ENCODE assay signal across 8 mouse cellular contexts in genomic region chr8:3500235-3501090, GRCm38 (mm10). TPM values are rescaled to one million over a fixed set of nuclear protein-coding genes. Genes with fewer than 3 reads are reported as not detected.
DNase-seq lines count a peak whose midpoint lies in the region; ATAC-seq lines count a peak whose summit lies in the region.

Gene Mcoln1, plus strand, starts transcription at chr8:3500457.

- peaks cover 7% of the 10 kb centered on the region for H3K9me3 ChIP-seq in hindbrain, embryonic 12.5 days (replicated peaks)

- H3K4me3 ChIP-seq in hindbrain, embryonic 12.5 days = peak within 1 kb of the TSS; percentile 79

- peak within 1 kb of the TSS; percentile 86 for H3K9ac ChIP-seq in hindbrain, embryonic 12.5 days

- peak within 1 kb of the TSS; percentile 71 for H3K4me2 ChIP-seq in hindbrain, embryonic 12.5 days (replicated peaks)

- H3K27me3 ChIP-seq in hindbrain, embryonic 12.5 days = no peaks in the 10 kb centered on the region

- peak; percentile 98 for DNase-seq in Muller cell, postnatal 12 days (ENCODE audit: inconsistent ontology term)
- peak; percentile 99 for DNase-seq in cerebellum, adult 9-11 months
- DNase-seq in frontal cortex, postnatal 10 days (ENCODE audit: low spot score in 2 of 2) = peak; percentile 97 to 98
- peak; percentile 98 for DNase-seq in layer of hippocampus, postnatal 14 days (ENCODE audit: low spot score in 2 of 2)
- DNase-seq in lung, postnatal 14 days = peak; percentile 98
- peak; percentile 95 for DNase-seq in retina, adult 2 months (ENCODE audit: low read depth, low spot score)
- DNase-seq in thymus, postnatal 36 days = peak; percentile 97 to 98

- under 1% methylated on average over 64 of the region's 70 CpGs for WGBS in hindbrain, embryonic 12.5 days

- H3K36me3 ChIP-seq in hindbrain, embryonic 12.5 days = peaks cover 27% of the 10 kb centered on the region

- H3K27ac ChIP-seq in hindbrain, embryonic 12.5 days = peak within 1 kb of the TSS; percentile 87

- peaks cover 24% of the 10 kb centered on the region for H3K4me1 ChIP-seq in hindbrain, embryonic 12.5 days

- ATAC-seq in hindbrain, embryonic 12.5 days (ENCODE audit: low FRiP score) = peak; percentile 93

RNA-seq across cellular contexts. Expression of gene Mcoln1, which starts in this region (rescaled TPM):
- polyA plus RNA-seq in hindbrain, embryonic 12.5 days (2016; fragmentation: Nextera tagmentation; extraction: Ambion mirVana) = 79.5 and 83.2 TPM in 2 replicates
- 10 to 100 TPM; 63.3 to 77.4 TPM for total RNA-seq in layer of hippocampus, postnatal 14 days (2021)

Comparison
In these comparisons a context has a peak if more than half of its experiments do, and no peak if none do; other contexts are left out.
1. Peak in every context shown above with its lines: DNase-seq, ATAC-seq, H3K4me3 ChIP-seq and H3K27ac ChIP-seq.